Mouse (Mus musculus): ENCODE measurements around the gene Endog. TPM values are rescaled to one million over a fixed set of nuclear protein-coding genes. Genes with fewer than 3 reads are reported as not detected.
A peak's percentile ranks its signal among the peaks of the same experiment; 100 is the strongest.
"Not testable (repeated sequence)": the region's sequence is repeated elsewhere in the genome, so short reads cannot be mapped to it uniquely, and the experiment has no call there.

Endog gene
- polyA plus RNA-seq, 1 experiment from 2014 or later: 15.9 TPM

- 90% methylated on average over 10 of the region's 10 CpGs for WGBS
- Histone ChIP-seq H3K4me3 (no peak overlapping the region), H3K4me1 (replicated peaks) (peaks cover 26% of the 10 kb centered on the region), H3K27me3 (ENCODE audit: insufficient read depth, poor library complexity, severe bottlenecking) (no peaks in the 10 kb centered on the region), H3K36me3 (peaks cover 59% of the 10 kb centered on the region), H3K9me3 (no peaks in the 10 kb centered on the region), H3K27ac (no peak overlapping the region)
- no peak for DNase-seq (ENCODE audit: low spot score)
Measured at GRCm38 (mm10) chr2:30136458-30136857, 34.8 kb upstream of the Endog start.

- peaks cover 95% of the 10 kb centered on the region for H3K36me3 ChIP-seq
- WGBS: 95% methylated on average over 4 of the region's 4 CpGs
- H3K4me3 ChIP-seq; H3K4me1 ChIP-seq (replicated peaks); DNase-seq (ENCODE audit: low spot score); H3K9me3 ChIP-seq; H3K27me3 ChIP-seq (ENCODE audit: insufficient read depth, poor library complexity, severe bottlenecking); H3K27ac ChIP-seq: not testable (repeated sequence)
Measured at GRCm38 (mm10) chr2:30140021-30140420, 31.3 kb upstream of the Endog start.

- Histone ChIP-seq H3K4me3 (no peak overlapping the region), H3K36me3 (peaks cover 96% of the 10 kb centered on the region), H3K27ac (no peak overlapping the region), H3K9me3 (no peaks in the 10 kb centered on the region), H3K4me1 (replicated peaks) (no peaks in the 10 kb centered on the region), H3K27me3 (ENCODE audit: insufficient read depth, poor library complexity, severe bottlenecking) (no peaks in the 10 kb centered on the region)
- WGBS: 97% methylated on average over 4 of the region's 4 CpGs
- no peak for DNase-seq (ENCODE audit: low spot score)
Measured at GRCm38 (mm10) chr2:30144436-30144835, 26.9 kb upstream of the Endog start.

GRCm38 (mm10) chr2:30147466-30147865 is 23.8 kb upstream of the Endog start:
- Histone ChIP-seq H3K4me1 (replicated peaks) (no peaks in the 10 kb centered on the region), H3K4me3 (no peak overlapping the region), H3K27me3 (ENCODE audit: insufficient read depth, poor library complexity, severe bottlenecking) (no peaks in the 10 kb centered on the region), H3K9me3 (no peaks in the 10 kb centered on the region), H3K27ac (no peak overlapping the region), H3K36me3 (peaks cover 95% of the 10 kb centered on the region)
- DNase-seq (ENCODE audit: low spot score): no peak
- 96% methylated on average over 4 of the region's 4 CpGs for WGBS

- no peaks in the 10 kb centered on the region for H3K27me3 ChIP-seq (ENCODE audit: insufficient read depth, poor library complexity, severe bottlenecking)
- no peak overlapping the region for H3K4me3 ChIP-seq
- no peak for DNase-seq (ENCODE audit: low spot score)
- no peaks in the 10 kb centered on the region for H3K9me3 ChIP-seq
- no peaks in the 10 kb centered on the region for H3K4me1 ChIP-seq (replicated peaks)
- H3K27ac ChIP-seq: no peak overlapping the region
- H3K36me3 ChIP-seq: peaks cover 53% of the 10 kb centered on the region
- WGBS: 92% methylated on average over 11 of the region's 11 CpGs
Measured at GRCm38 (mm10) chr2:30151840-30152239, 19.5 kb upstream of the Endog start.

- WGBS: 79% methylated on average over 8 of the region's 8 CpGs
- Histone ChIP-seq H3K27me3 (ENCODE audit: insufficient read depth, poor library complexity, severe bottlenecking) (no peaks in the 10 kb centered on the region), H3K4me1 (replicated peaks) (no peaks in the 10 kb centered on the region)
Measured at GRCm38 (mm10) chr2:30152616-30153015, 18.7 kb upstream of the Endog start.

GRCm38 (mm10) chr2:30159871-30160270 is 11.4 kb upstream of the Endog start:
- not testable (repeated sequence) for H3K36me3 ChIP-seq; DNase-seq (ENCODE audit: low spot score); H3K4me3 ChIP-seq; H3K27me3 ChIP-seq (ENCODE audit: insufficient read depth, poor library complexity, severe bottlenecking); H3K4me1 ChIP-seq (replicated peaks); H3K9me3 ChIP-seq; H3K27ac ChIP-seq
- 87% methylated on average over 9 of the region's 10 CpGs for WGBS

More at GRCm38 (mm10) chr2:30152616-30153015, 18.7 kb upstream of the Endog start:
- H3K27ac ChIP-seq: no peak overlapping the region
- no peak overlapping the region for H3K4me3 ChIP-seq
- H3K9me3 ChIP-seq: no peaks in the 10 kb centered on the region
- DNase-seq (ENCODE audit: low spot score): no peak
- H3K36me3 ChIP-seq: peaks cover 45% of the 10 kb centered on the region

GRCm38 (mm10) chr2:30161809-30162208 is 9.5 kb upstream of the Endog start:
- no peak overlapping the region for H3K4me3 ChIP-seq
- no peak overlapping the region for H3K27ac ChIP-seq
- H3K9me3 ChIP-seq: peaks cover 15% of the 10 kb centered on the region
- no peak for DNase-seq (ENCODE audit: low spot score)
- H3K4me1 ChIP-seq (replicated peaks): no peaks in the 10 kb centered on the region
- no peaks in the 10 kb centered on the region for H3K27me3 ChIP-seq (ENCODE audit: insufficient read depth, poor library complexity, severe bottlenecking)
- no peaks in the 10 kb centered on the region for H3K36me3 ChIP-seq

GRCm38 (mm10) chr2:30164340-30164932 is 6.9 kb upstream of the Endog start:
- Histone ChIP-seq H3K36me3 (no peaks in the 10 kb centered on the region), H3K27ac (no peak overlapping the region), H3K9me3 (peaks cover 24% of the 10 kb centered on the region), H3K4me3 (no peak overlapping the region), H3K4me1 (replicated peaks) (no peaks in the 10 kb centered on the region), H3K27me3 (ENCODE audit: insufficient read depth, poor library complexity, severe bottlenecking) (no peaks in the 10 kb centered on the region)
- 59% methylated on average over 9 of the region's 9 CpGs for WGBS
- DNase-seq (ENCODE audit: low spot score): no peak

GRCm38 (mm10) chr2:30166677-30167076 is 4.6 kb upstream of the Endog start:
- Histone ChIP-seq H3K9me3 (peaks cover 24% of the 10 kb centered on the region), H3K36me3 (no peaks in the 10 kb centered on the region), H3K27ac (no peak overlapping the region), H3K4me3 (no peak overlapping the region), H3K27me3 (ENCODE audit: insufficient read depth, poor library complexity, severe bottlenecking) (no peaks in the 10 kb centered on the region), H3K4me1 (replicated peaks) (peaks cover 7% of the 10 kb centered on the region; the same call in 1 of the 2 replicates)
- no peak for DNase-seq (ENCODE audit: low spot score)
- WGBS: 58% methylated on average over 4 of the region's 4 CpGs

- peaks cover 7% of the 10 kb centered on the region for H3K9me3 ChIP-seq
- peak overlapping the region; percentile 92 for H3K27ac ChIP-seq
- no peak for DNase-seq (ENCODE audit: low spot score)
- H3K4me3 ChIP-seq: peak overlapping the region; percentile 73
- H3K27me3 ChIP-seq (ENCODE audit: insufficient read depth, poor library complexity, severe bottlenecking): peaks cover 6% of the 10 kb centered on the region; the same call in 1 of the 2 replicates
- 2% methylated on average over 19 of the region's 19 CpGs for WGBS
- H3K36me3 ChIP-seq: peaks cover 48% of the 10 kb centered on the region
- H3K4me1 ChIP-seq (replicated peaks): peaks cover 24% of the 10 kb centered on the region
Measured at GRCm38 (mm10) chr2:30171997-30172382, 697 bp downstream of the Endog start.

- peaks cover 38% of the 10 kb centered on the region for H3K4me1 ChIP-seq (replicated peaks)
- DNase-seq (ENCODE audit: low spot score): no peak
- H3K36me3 ChIP-seq: peaks cover 53% of the 10 kb centered on the region
- 97% methylated on average over 20 of the region's 20 CpGs for WGBS
- no peaks in the 10 kb centered on the region for H3K9me3 ChIP-seq
- no peak overlapping the region for H3K27ac ChIP-seq
- H3K27me3 ChIP-seq (ENCODE audit: insufficient read depth, poor library complexity, severe bottlenecking): peaks cover 6% of the 10 kb centered on the region; the same call in 1 of the 2 replicates
- H3K4me3 ChIP-seq: no peak overlapping the region
Measured at GRCm38 (mm10) chr2:30173541-30174240, 2.4 kb downstream of the Endog start.

- DNase-seq (ENCODE audit: low spot score): no peak
- WGBS: 87% methylated on average over 8 of the region's 8 CpGs
- no peaks in the 10 kb centered on the region for H3K9me3 ChIP-seq
- H3K27ac ChIP-seq: no peak overlapping the region
- no peak overlapping the region for H3K4me3 ChIP-seq
- peaks cover 38% of the 10 kb centered on the region for H3K4me1 ChIP-seq (replicated peaks)
- peaks cover 53% of the 10 kb centered on the region for H3K36me3 ChIP-seq
- peaks cover 6% of the 10 kb centered on the region; the same call in 1 of the 2 replicates for H3K27me3 ChIP-seq (ENCODE audit: insufficient read depth, poor library complexity, severe bottlenecking)
Measured at GRCm38 (mm10) chr2:30175897-30176296, 4.6 kb downstream of the Endog start.
